Mouse (Mus musculus) induced T-regulatory cell, adult 2 months (primary cell): ENCODE measurements around the gene Zfp518a.
A peak's percentile ranks its signal among the peaks of the same experiment; 100 is the strongest.

Source experiments
- DNase-seq: peaks from one replicate; pipeline ENCODE4 v3.0.0-alpha.2; 2012; ENCODE audit warnings: low read depth

Zfp518a gene

GRCm38 (mm10) chr19:40894519-40895392 lies at the start of gene Zfp518a:
TSS of gene Zfp518a (plus strand) at chr19:40894705.
- DNase-seq, result peak; percentile 96

- no peak for DNase-seq
Measured at GRCm38 (mm10) chr19:40844731-40845130, 49.8 kb upstream of the Zfp518a start.

- no peak for DNase-seq
Measured at GRCm38 (mm10) chr19:40849391-40849790, 45.1 kb upstream of the Zfp518a start.

- DNase-seq, result no peak
Measured at GRCm38 (mm10) chr19:40859555-40859954, 35.0 kb upstream of the Zfp518a start.

GRCm38 (mm10) chr19:40868284-40868683 lies 26.2 kb upstream of the Zfp518a start:
- DNase-seq, result no peak

- DNase-seq, result no peak
Measured at GRCm38 (mm10) chr19:40869425-40870105, 24.9 kb upstream of the Zfp518a start.

- DNase-seq, result peak; percentile 83
Measured at GRCm38 (mm10) chr19:40872955-40873665, 21.4 kb upstream of the Zfp518a start.

GRCm38 (mm10) chr19:40881700-40882099 lies 12.8 kb upstream of the Zfp518a start:
- DNase-seq, result no peak

GRCm38 (mm10) chr19:40888887-40889286 lies 5.6 kb upstream of the Zfp518a start:
- DNase-seq, result no peak

GRCm38 (mm10) chr19:40894071-40894506 lies 416 bp upstream of the Zfp518a start:
- DNase-seq, result no peak

- no peak for DNase-seq
Measured at GRCm38 (mm10) chr19:40895393-40895703, 843 bp downstream of the Zfp518a start.

- no peak for DNase-seq
Measured at GRCm38 (mm10) chr19:40931581-40932369, 37.3 kb downstream of the Zfp518a start.

- no peak for DNase-seq
Measured at GRCm38 (mm10) chr19:40935376-40935775, 40.9 kb downstream of the Zfp518a start.

- DNase-seq, result no peak
Measured at GRCm38 (mm10) chr19:40936038-40936437, 41.5 kb downstream of the Zfp518a start.

GRCm38 (mm10) chr19:40943552-40943951 lies 49.0 kb downstream of the Zfp518a start:
- DNase-seq, result no peak

GRCm38 (mm10) chr19:40946937-40947577 lies 52.6 kb downstream of the Zfp518a start:
- DNase-seq, result no peak

GRCm38 (mm10) chr19:40958981-40959380 lies 64.5 kb downstream of the Zfp518a start:
- no peak for DNase-seq

- DNase-seq, result peak; percentile 62
Measured at GRCm38 (mm10) chr19:40962988-40963387, 68.5 kb downstream of the Zfp518a start.

- no peak for DNase-seq
Measured at GRCm38 (mm10) chr19:40964367-40964891, 69.9 kb downstream of the Zfp518a start.

- no peak for DNase-seq
Measured at GRCm38 (mm10) chr19:40964936-40965850, 70.7 kb downstream of the Zfp518a start.
